In the genomic region with DNA sequence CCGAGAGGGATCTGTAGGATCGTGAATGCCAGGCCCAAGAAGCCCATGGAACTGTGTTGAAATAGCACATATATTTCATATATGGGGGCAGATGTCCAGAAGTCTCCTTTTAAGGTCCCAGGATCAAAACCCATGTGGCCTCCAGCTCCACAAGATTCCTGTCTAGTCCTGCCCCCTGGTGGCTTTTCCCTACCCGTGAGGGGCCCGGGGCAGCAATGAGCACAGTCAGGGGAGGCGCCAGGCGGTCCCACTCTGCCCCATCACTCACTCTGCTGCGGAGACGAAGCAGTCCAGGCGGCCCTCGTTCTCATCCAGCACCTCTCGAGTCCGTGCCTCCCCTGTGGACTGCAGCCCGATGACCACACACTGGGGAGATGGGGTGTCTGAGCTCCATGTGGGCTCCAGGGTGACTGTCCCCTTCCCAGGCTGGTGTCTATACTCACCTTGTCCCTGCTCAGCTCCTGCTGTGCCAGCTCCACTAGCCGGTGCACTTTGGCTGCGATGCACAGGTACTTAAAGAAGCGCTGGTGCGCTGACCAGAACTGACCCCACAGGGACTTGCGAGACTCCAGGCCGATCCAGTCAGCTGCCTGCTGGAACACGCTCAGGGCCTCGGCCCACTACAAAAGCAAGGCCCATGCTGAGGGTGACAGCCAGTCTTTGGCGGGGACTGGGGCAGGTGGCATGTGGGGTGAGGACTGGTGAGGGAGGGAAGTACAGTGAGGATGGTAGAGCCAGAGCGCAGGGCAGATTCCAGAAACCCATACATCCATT, we compare ENCODE assay signal across 11 mouse cellular contexts. TPM values are rescaled to one million over a fixed set of nuclear protein-coding genes. Genes with fewer than 3 reads are reported as not detected.
DNase-seq lines count a peak whose midpoint lies in the region; ATAC-seq and TF ChIP-seq lines count a peak whose summit lies in the region.
"Had no signal": no experiment of that assay in that cellular context is flagged by ENCODE, and none has a peak within 500 bp of the region (broad histone marks: within the 10 kb centered on the region; RNA-seq: fewer than 3 reads in every experiment).

No protein-coding gene starts in this region.

- no peak overlapping the region for H3K4me2 ChIP-seq in embryonic facial prominence, embryonic 13.5 days
- H3K4me2 ChIP-seq in liver, embryonic 15.5 days, result no peak overlapping the region
- no peak overlapping the region for H3K4me2 ChIP-seq in liver, embryonic 11.5 days
- H3K4me2 ChIP-seq in limb, embryonic 15.5 days, result no peak overlapping the region

- TF ChIP-seq POLR2A in ES-Bruce4 (IDR thresholded peaks at IDR 0.05; ENCODE audit: insufficient read depth, low read length), result no peak

- TF ChIP-seq CTCF in ES-Bruce4 (IDR thresholded peaks at IDR 0.05; ENCODE audit: low read depth, low read length), result peak; percentile 39

- no peak for DNase-seq in embryonic facial prominence, embryonic 10.5 days (ENCODE audit: low spot score)
- no peak for DNase-seq in liver, embryonic 11.5 days (ENCODE audit: low spot score)
- no peak for DNase-seq in cerebellum, adult 18-20 months
- DNase-seq in ovary, postnatal 36 days (ENCODE audit: low spot score), result no peak
- DNase-seq: kidney, adult 8-10 months; spleen, adult 18-20 months had no signal

- H3K4me3 ChIP-seq in embryonic facial prominence, embryonic 13.5 days, result no peak overlapping the region
- H3K4me3 ChIP-seq in embryonic facial prominence, embryonic 10.5 days, result no peak overlapping the region
- H3K4me3 ChIP-seq in liver, embryonic 15.5 days (replicated peaks), result no peak overlapping the region
- no peak overlapping the region for H3K4me3 ChIP-seq in liver, embryonic 11.5 days (ENCODE audit: low read depth, low read length)
- H3K4me3 ChIP-seq in ES-Bruce4 (ENCODE audit: low read depth, low read length), result no peak overlapping the region
- no peak overlapping the region for H3K4me3 ChIP-seq in limb, embryonic 15.5 days

- TF ChIP-seq EP300 in ES-Bruce4 (IDR thresholded peaks at IDR 0.05; ENCODE audit: insufficient read depth, low read depth, low read length), result no peak

- no peaks in the 10 kb centered on the region for H3K9me3 ChIP-seq in embryonic facial prominence, embryonic 13.5 days
- H3K9me3 ChIP-seq in embryonic facial prominence, embryonic 10.5 days, result no peaks in the 10 kb centered on the region
- H3K9me3 ChIP-seq in liver, embryonic 15.5 days (replicated peaks), result no peaks in the 10 kb centered on the region
- H3K9me3 ChIP-seq in liver, embryonic 11.5 days (ENCODE audit: control insufficient read depth, low read length), result no peaks in the 10 kb centered on the region
- no peaks in the 10 kb centered on the region for H3K9me3 ChIP-seq in ES-Bruce4 (replicated peaks; ENCODE audit: control insufficient read depth, insufficient read depth, low read length, poor library complexity, severe bottlenecking)
- H3K9me3 ChIP-seq in limb, embryonic 15.5 days, result no peaks in the 10 kb centered on the region

- H3K27me3 ChIP-seq in embryonic facial prominence, embryonic 13.5 days, result no peaks in the 10 kb centered on the region
- no peaks in the 10 kb centered on the region for H3K27me3 ChIP-seq in embryonic facial prominence, embryonic 10.5 days (replicated peaks; ENCODE audit: low read depth, poor library complexity, severe bottlenecking)
- H3K27me3 ChIP-seq in liver, embryonic 15.5 days, result no peaks in the 10 kb centered on the region
- no peaks in the 10 kb centered on the region for H3K27me3 ChIP-seq in liver, embryonic 11.5 days (replicated peaks; ENCODE audit: control insufficient read depth, insufficient read depth, low read length)
- H3K27me3 ChIP-seq in ES-Bruce4 (ENCODE audit: control insufficient read depth, insufficient read depth, low read length, poor library complexity, severe bottlenecking), result no peaks in the 10 kb centered on the region
- no peaks in the 10 kb centered on the region for H3K27me3 ChIP-seq in limb, embryonic 15.5 days

- no peaks in the 10 kb centered on the region for H3K4me1 ChIP-seq in embryonic facial prominence, embryonic 13.5 days
- 0 out of 2 replicates have a peak, but pooled peaks cover 4% of the 10 kb centered on the region for H3K4me1 ChIP-seq in embryonic facial prominence, embryonic 10.5 days
- 0 out of 2 replicates have a peak, but pooled peaks cover 2% of the 10 kb centered on the region for H3K4me1 ChIP-seq in liver, embryonic 15.5 days (replicated peaks)
- no peaks in the 10 kb centered on the region for H3K4me1 ChIP-seq in liver, embryonic 11.5 days (replicated peaks; ENCODE audit: control insufficient read depth, insufficient read depth, low read length)
- H3K4me1 ChIP-seq in ES-Bruce4 (ENCODE audit: control insufficient read depth, insufficient read depth, low read length), result no peaks in the 10 kb centered on the region
- H3K4me1 ChIP-seq in limb, embryonic 15.5 days, result 0 out of 2 replicates have a peak, but pooled peaks cover 3% of the 10 kb centered on the region

- peak overlapping the region; percentile 40; the same call in 1 of the 2 replicates for H3K9ac ChIP-seq in embryonic facial prominence, embryonic 13.5 days
- H3K9ac ChIP-seq in liver, embryonic 15.5 days, result no peak overlapping the region
- no peak overlapping the region for H3K9ac ChIP-seq in liver, embryonic 11.5 days (ENCODE audit: low read depth, low read length)
- no peak overlapping the region for H3K9ac ChIP-seq in ES-Bruce4 (ENCODE audit: low read depth, poor library complexity, severe bottlenecking)
- H3K9ac ChIP-seq in limb, embryonic 15.5 days, result no peak overlapping the region

- H3K36me3 ChIP-seq in embryonic facial prominence, embryonic 13.5 days, result peaks cover 77% of the 10 kb centered on the region
- H3K36me3 ChIP-seq in embryonic facial prominence, embryonic 10.5 days (replicated peaks), result peaks cover 87% of the 10 kb centered on the region
- peaks cover 93% of the 10 kb centered on the region for H3K36me3 ChIP-seq in liver, embryonic 15.5 days (replicated peaks)
- peaks cover 44% of the 10 kb centered on the region; the same call in 1 of the 2 replicates for H3K36me3 ChIP-seq in liver, embryonic 11.5 days (ENCODE audit: control insufficient read depth, insufficient read depth, low read length)
- no peaks in the 10 kb centered on the region for H3K36me3 ChIP-seq in ES-Bruce4 (ENCODE audit: control insufficient read depth, insufficient read depth, low read length, poor library complexity, severe bottlenecking)
- peaks cover 79% of the 10 kb centered on the region for H3K36me3 ChIP-seq in limb, embryonic 15.5 days

- H3K27ac ChIP-seq in embryonic facial prominence, embryonic 13.5 days, result peak overlapping the region; percentile 22; the same call in 1 of the 2 replicates
- no peak overlapping the region for H3K27ac ChIP-seq in embryonic facial prominence, embryonic 10.5 days (replicated peaks)
- H3K27ac ChIP-seq in liver, embryonic 15.5 days (replicated peaks), result peak overlapping the region; percentile 51; the same call in 1 of the 2 replicates
- no peak overlapping the region for H3K27ac ChIP-seq in liver, embryonic 11.5 days (ENCODE audit: low read depth, low read length)
- no peak overlapping the region for H3K27ac ChIP-seq in ES-Bruce4 (ENCODE audit: insufficient read depth, low read length)
- peak overlapping the region; percentile 1; the same call in 1 of the 2 replicates for H3K27ac ChIP-seq in limb, embryonic 15.5 days

- ATAC-seq in embryonic facial prominence, embryonic 13.5 days (ENCODE audit: insufficient number of reproducible peaks, insufficient read depth, low FRiP score, low TSS enrichment, low read depth), result no peak
- ATAC-seq in liver, embryonic 15.5 days (ENCODE audit: insufficient read depth), result no peak
- ATAC-seq in liver, embryonic 11.5 days (replicated peaks; ENCODE audit: low FRiP score), result no peak
- no peak for ATAC-seq in limb, embryonic 15.5 days (ENCODE audit: insufficient number of reproducible peaks, low FRiP score, low TSS enrichment, low read depth)
- ATAC-seq: forebrain, embryonic 16.5 days had no signal

- 74% methylated on average over 23 of the region's 23 CpGs for WGBS in embryonic facial prominence, embryonic 13.5 days
- WGBS in embryonic facial prominence, embryonic 10.5 days, result 76% methylated on average over 23 of the region's 23 CpGs
- WGBS in liver, embryonic 15.5 days (ENCODE audit: insufficient replicate concordance), result 84% methylated on average over 23 of the region's 23 CpGs
- WGBS in liver, embryonic 11.5 days, result 85% methylated on average over 23 of the region's 23 CpGs
- WGBS in limb, embryonic 15.5 days, result 69% methylated on average over 23 of the region's 23 CpGs

RNA-seq across cellular contexts. Expression of gene Gpx4, which starts 17.1 kb away (rescaled TPM):
- 445 and 488 TPM in 2 replicates for polyA plus RNA-seq in embryonic facial prominence, embryonic 13.5 days (2015; fragmentation: Nextera tagmentation; extraction: Ambion mirVana)
- 618 and 672 TPM in 2 replicates for polyA plus RNA-seq in embryonic facial prominence, embryonic 10.5 days (2016; fragmentation: Nextera tagmentation; extraction: Ambion mirVana)
- 603 and 658 TPM in 2 replicates for polyA plus RNA-seq in liver, embryonic 15.5 days (2015; fragmentation: Nextera tagmentation; extraction: Ambion mirVana)
- polyA plus RNA-seq in liver, embryonic 11.5 days (2014; fragmentation: Nextera tagmentation; extraction: Ambion mirVana), result 761 and 762 TPM in 2 replicates
- polyA plus RNA-seq in ES-Bruce4 (2011; ENCODE audit: insufficient read depth, insufficient read length, low read depth, missing spikeins), result 479 and 507 TPM in 2 replicates
- polyA plus RNA-seq in limb, embryonic 15.5 days (2015; fragmentation: Nextera tagmentation; extraction: Ambion mirVana), result 432 and 471 TPM in 2 replicates

RNA-seq across cellular contexts. Expression of gene Polr2e, which starts 24.5 kb away (rescaled TPM):
- polyA plus RNA-seq in embryonic facial prominence, embryonic 13.5 days (2015; fragmentation: Nextera tagmentation; extraction: Ambion mirVana), result 247 and 265 TPM in 2 replicates
- 312 and 316 TPM in 2 replicates for polyA plus RNA-seq in embryonic facial prominence, embryonic 10.5 days (2016; fragmentation: Nextera tagmentation; extraction: Ambion mirVana)
- 81.3 and 84.4 TPM in 2 replicates for polyA plus RNA-seq in liver, embryonic 15.5 days (2015; fragmentation: Nextera tagmentation; extraction: Ambion mirVana)
- 239 and 256 TPM in 2 replicates for polyA plus RNA-seq in liver, embryonic 11.5 days (2014; fragmentation: Nextera tagmentation; extraction: Ambion mirVana)
- polyA plus RNA-seq in ES-Bruce4 (2011; ENCODE audit: insufficient read depth, insufficient read length, low read depth, missing spikeins), result 176 and 180 TPM in 2 replicates
- polyA plus RNA-seq in limb, embryonic 15.5 days (2015; fragmentation: Nextera tagmentation; extraction: Ambion mirVana), result 213 and 217 TPM in 2 replicates

RNA-seq across cellular contexts. Expression of gene Sbno2, which starts 41.3 kb away (rescaled TPM):
- 15.8 and 16.1 TPM in 2 replicates for polyA plus RNA-seq in embryonic facial prominence, embryonic 13.5 days (2015; fragmentation: Nextera tagmentation; extraction: Ambion mirVana)
- 16.2 and 18.2 TPM in 2 replicates for polyA plus RNA-seq in embryonic facial prominence, embryonic 10.5 days (2016; fragmentation: Nextera tagmentation; extraction: Ambion mirVana)
- polyA plus RNA-seq in liver, embryonic 15.5 days (2015; fragmentation: Nextera tagmentation; extraction: Ambion mirVana), result 10.4 and 12.3 TPM in 2 replicates
- polyA plus RNA-seq in liver, embryonic 11.5 days (2014; fragmentation: Nextera tagmentation; extraction: Ambion mirVana), result 17.7 and 19.2 TPM in 2 replicates
- 36.1 and 37.3 TPM in 2 replicates for polyA plus RNA-seq in ES-Bruce4 (2011; ENCODE audit: insufficient read depth, insufficient read length, low read depth, missing spikeins)
- polyA plus RNA-seq in limb, embryonic 15.5 days (2015; fragmentation: Nextera tagmentation; extraction: Ambion mirVana), result 19.7 and 19.8 TPM in 2 replicates

RNA-seq across cellular contexts. Expression of gene Arhgap45, which starts 47.6 kb away (rescaled TPM):
- 3.9 and 4.6 TPM in 2 replicates for polyA plus RNA-seq in embryonic facial prominence, embryonic 13.5 days (2015; fragmentation: Nextera tagmentation; extraction: Ambion mirVana)
- 11.2 and 11.3 TPM in 2 replicates for polyA plus RNA-seq in embryonic facial prominence, embryonic 10.5 days (2016; fragmentation: Nextera tagmentation; extraction: Ambion mirVana)
- 15.7 and 18.2 TPM in 2 replicates for polyA plus RNA-seq in liver, embryonic 15.5 days (2015; fragmentation: Nextera tagmentation; extraction: Ambion mirVana)
- 29.0 and 29.4 TPM in 2 replicates for polyA plus RNA-seq in liver, embryonic 11.5 days (2014; fragmentation: Nextera tagmentation; extraction: Ambion mirVana)
- polyA plus RNA-seq in ES-Bruce4 (2011; ENCODE audit: insufficient read depth, insufficient read length, low read depth, missing spikeins), result 6.5 and 6.9 TPM in 2 replicates
- 5.3 and 6.4 TPM in 2 replicates for polyA plus RNA-seq in limb, embryonic 15.5 days (2015; fragmentation: Nextera tagmentation; extraction: Ambion mirVana)

RNA-seq across cellular contexts. Expression of gene Stk11, which starts 51.5 kb away (rescaled TPM):
- 18.5 and 19.0 TPM in 2 replicates for polyA plus RNA-seq in embryonic facial prominence, embryonic 13.5 days (2015; fragmentation: Nextera tagmentation; extraction: Ambion mirVana)
- 16.1 and 17.5 TPM in 2 replicates for polyA plus RNA-seq in embryonic facial prominence, embryonic 10.5 days (2016; fragmentation: Nextera tagmentation; extraction: Ambion mirVana)
- polyA plus RNA-seq in liver, embryonic 15.5 days (2015; fragmentation: Nextera tagmentation; extraction: Ambion mirVana), result 16.4 and 21.8 TPM in 2 replicates
- polyA plus RNA-seq in liver, embryonic 11.5 days (2014; fragmentation: Nextera tagmentation; extraction: Ambion mirVana), result 25.1 and 33.5 TPM in 2 replicates
- polyA plus RNA-seq in ES-Bruce4 (2011; ENCODE audit: insufficient read depth, insufficient read length, low read depth, missing spikeins), result 70.3 and 91.6 TPM in 2 replicates
- 15.2 and 16.6 TPM in 2 replicates for polyA plus RNA-seq in limb, embryonic 15.5 days (2015; fragmentation: Nextera tagmentation; extraction: Ambion mirVana)

Comparison
In these comparisons a context has a peak if more than half of its experiments do, and no peak if none do; other contexts are left out.
1. H3K27ac ChIP-seq: peak in embryonic facial prominence, embryonic 13.5 days (single experiment), liver, embryonic 15.5 days (single experiment) and limb, embryonic 15.5 days (single experiment); none in embryonic facial prominence, embryonic 10.5 days (single experiment), liver, embryonic 11.5 days (single experiment) and ES-Bruce4 (single experiment).